Mouse (Mus musculus) myocyte (in vitro differentiated cells): ENCODE results near the gene Pdcd5. TPM values are rescaled to one million over a fixed set of nuclear protein-coding genes. Genes with fewer than 3 reads are reported as not detected.

Source experiments
- H3K27me3 ChIP-seq: one replicate; pipeline ENCODE4 v1.6.1; 2011; ENCODE audit not compliant: control insufficient read depth, insufficient read depth, insufficient read length
- H3K36me3 ChIP-seq: one replicate; pipeline ENCODE4 v1.6.1; 2011; ENCODE audit not compliant: control insufficient read depth, insufficient read depth
- H3K4me2 ChIP-seq: one replicate; pipeline ENCODE4 v1.6.1; 2011; ENCODE audit warnings: low read depth, control low read depth
- H3K4me3 ChIP-seq: one replicate; pipeline ENCODE4 v1.5.1; 2011; ENCODE audit warnings: mild to moderate bottlenecking, control low read depth, moderate library complexity
- H3K79me2 ChIP-seq: one replicate; pipeline ENCODE4 v1.6.1; 2011; ENCODE audit not compliant: control insufficient read depth, insufficient read depth
- H3ac ChIP-seq: one replicate; pipeline ENCODE4 v1.6.1; 2011; ENCODE audit not compliant: control insufficient read depth, insufficient read length
- CEBPB ChIP-seq: IDR thresholded peaks from 2 replicates; pipeline ENCODE4 v1.6.1; 2011; ENCODE audit warnings: mild to moderate bottlenecking, moderate library complexity; ENCODE audit not compliant: poor library complexity, insufficient read depth, severe bottlenecking
- E2F4 ChIP-seq: IDR thresholded peaks from one replicate; pipeline ENCODE4 v1.6.1; 2011; ENCODE audit warnings: mild to moderate bottlenecking, control low read depth, moderate library complexity; ENCODE audit not compliant: insufficient read depth
- MAX ChIP-seq: IDR thresholded peaks from one replicate; pipeline ENCODE4 v1.6.1; 2011; ENCODE audit warnings: low read depth, mild to moderate bottlenecking, control low read depth
- MYOD1 ChIP-seq, 3 experiments: IDR thresholded peaks; one replicate each; pipeline ENCODE4 v1.6.1; 2011; ENCODE audit warnings: control low read depth in 2 of 3, low read depth in 2 of 3, mild to moderate bottlenecking in 2 of 3, moderate library complexity in 1 of 3; ENCODE audit not compliant: insufficient read length in 2 of 3, control insufficient read depth in 1 of 3
- MYOG ChIP-seq, 3 experiments: IDR thresholded peaks; one replicate each; pipeline ENCODE4 v1.6.1; 2011; ENCODE audit warnings: control low read depth in 2 of 3, low read depth in 2 of 3, mild to moderate bottlenecking in 2 of 3; ENCODE audit not compliant: insufficient read length in 2 of 3, control insufficient read depth in 1 of 3, insufficient read depth in 1 of 3
- POLR2A ChIP-seq: IDR thresholded peaks from one replicate; pipeline ENCODE4 v1.6.1; 2011; ENCODE audit warnings: low read depth, mild to moderate bottlenecking, control low read depth, moderate library complexity; ENCODE audit not compliant: insufficient read length
- POLR2AphosphoS2 ChIP-seq: IDR thresholded peaks from one replicate; pipeline ENCODE4 v1.6.1; 2011; ENCODE audit warnings: low read depth, control low read depth; ENCODE audit not compliant: insufficient read length
- REST ChIP-seq: IDR thresholded peaks from one replicate; pipeline ENCODE4 v1.6.1; 2011; ENCODE audit warnings: mild to moderate bottlenecking, control low read depth, moderate library complexity; ENCODE audit not compliant: insufficient read depth, insufficient read length
- SRF ChIP-seq: IDR thresholded peaks from one replicate; pipeline ENCODE4 v1.6.1; 2011; ENCODE audit warnings: low read depth; ENCODE audit not compliant: control insufficient read depth, insufficient read length
- TCF12 ChIP-seq: IDR thresholded peaks from one replicate; pipeline ENCODE4 v1.6.1; 2011; ENCODE audit warnings: mild to moderate bottlenecking, control low read depth; ENCODE audit not compliant: poor library complexity, insufficient read depth, severe bottlenecking
- TCF3 ChIP-seq: IDR thresholded peaks from one replicate; pipeline ENCODE4 v1.6.1; 2011; ENCODE audit warnings: low read depth, control low read depth; ENCODE audit not compliant: insufficient read length
- USF1 ChIP-seq: IDR thresholded peaks from one replicate; pipeline ENCODE4 v1.6.1; 2011; ENCODE audit warnings: low read depth, mild to moderate bottlenecking, control low read depth, moderate library complexity
- polyA plus RNA-seq: library from polyadenylated mRNA; unstranded; fragments of >200 nt; fragmentation: generic; extraction: Trizol; gene quantifications from one replicate; pipeline ENCODE4 v1.2.1, GENCODE M21; 2012; ENCODE audit warnings: missing spikeins

The Pdcd5 gene
- polyA plus RNA-seq, 1 experiment = 160 TPM

DNA sequence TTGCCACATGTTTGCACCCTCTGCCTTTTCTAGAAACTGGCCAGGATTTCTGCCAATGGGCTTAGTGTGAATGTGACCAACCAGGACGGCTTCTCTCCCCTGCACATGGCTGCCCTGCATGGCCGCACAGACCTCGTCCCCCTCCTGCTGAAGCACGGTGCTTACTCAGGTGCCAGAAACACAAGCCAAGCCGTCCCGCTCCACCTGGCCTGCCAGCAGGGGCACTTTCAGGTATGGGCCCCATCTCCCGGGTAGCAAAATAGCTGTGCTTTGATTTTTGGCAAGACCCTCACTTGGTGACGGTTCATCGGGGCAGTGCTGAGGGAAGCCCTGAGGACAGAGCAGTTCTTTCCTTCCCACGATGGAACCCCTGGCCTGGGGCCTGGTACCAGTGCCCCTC is 19.9 kb downstream of the Pdcd5 start:
- Histone ChIP-seq H3ac (no peak overlapping the region), H3K79me2 (no peaks in the 10 kb centered on the region), H3K4me3 (no peak overlapping the region), H3K27me3 (no peaks in the 10 kb centered on the region), H3K4me2 (no peak overlapping the region), H3K36me3 (peaks cover 3% of the 10 kb centered on the region)
- TF ChIP-seq E2F4 = no peak
- TF ChIP-seq USF1 = no peak
- no peak for TF ChIP-seq MAX
- no peak for TF ChIP-seq MYOG (IDR thresholded peaks at IDR 0.05; ENCODE audit: control insufficient read depth in 1 of 3, insufficient read depth in 1 of 3, insufficient read length in 2 of 3, low read depth in 2 of 3)

DNA sequence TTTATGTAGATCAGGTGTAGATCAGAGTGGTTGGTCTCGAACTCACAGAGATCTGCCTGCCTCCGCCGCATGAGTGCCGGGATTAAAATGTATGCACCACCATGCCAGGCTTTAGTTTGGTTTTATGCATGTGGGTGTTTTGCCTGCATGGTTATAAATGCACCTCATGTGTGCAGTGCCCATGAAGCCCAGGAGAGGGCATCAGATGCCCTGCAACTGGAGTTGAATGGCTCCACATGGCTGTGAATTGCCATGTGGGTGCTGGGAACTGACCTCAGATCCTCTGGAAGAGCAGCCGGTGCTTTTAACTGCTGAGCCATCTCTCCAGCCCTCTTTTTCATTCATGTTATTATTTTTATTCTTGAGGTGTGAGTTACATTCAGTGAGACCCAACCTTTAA is 21.3 kb downstream of the Pdcd5 start:
- TF ChIP-seq TCF3 (no peak), MAX (no peak), POLR2AphosphoS2 (no peak), SRF (no peak), TCF12 (no peak), REST (no peak), MYOD1 (IDR thresholded peaks at IDR 0.05; ENCODE audit: control insufficient read depth in 1 of 3, insufficient read length in 2 of 3, low read depth in 2 of 3) (no peak), E2F4 (no peak), CEBPB (no peak), MYOG (IDR thresholded peaks at IDR 0.05; ENCODE audit: control insufficient read depth in 1 of 3, insufficient read depth in 1 of 3, insufficient read length in 2 of 3, low read depth in 2 of 3) (no peak), POLR2A (no peak), USF1 (no peak)
- peaks cover 3% of the 10 kb centered on the region for H3K36me3 ChIP-seq
- no peaks in the 10 kb centered on the region for H3K79me2 ChIP-seq
- H3K4me3 ChIP-seq = no peak overlapping the region
- H3K27me3 ChIP-seq = no peaks in the 10 kb centered on the region
- H3K4me2 ChIP-seq = no peak overlapping the region
- no peak overlapping the region for H3ac ChIP-seq

DNA sequence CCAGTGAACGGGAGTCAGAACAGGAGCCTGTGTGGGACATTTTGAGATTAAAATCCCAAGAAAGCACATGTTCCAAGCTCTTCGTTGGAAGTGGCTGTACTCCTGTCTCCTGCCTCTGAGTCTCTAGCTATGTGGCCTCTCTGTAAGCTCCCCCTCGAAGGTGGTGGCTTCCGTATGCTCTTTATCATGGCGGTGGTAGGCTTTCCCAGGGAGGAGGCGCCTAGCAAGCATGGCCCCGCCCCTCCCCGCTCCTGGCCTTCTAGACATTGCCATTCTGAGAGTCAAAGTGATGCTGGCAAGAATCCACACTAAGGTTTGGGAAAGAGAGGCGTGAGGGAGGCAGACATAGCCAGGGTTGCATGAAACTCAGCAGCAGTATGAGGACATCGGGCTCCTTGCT is 24.7 kb downstream of the Pdcd5 start:
- H3K4me3 ChIP-seq = no peak overlapping the region
- no peak overlapping the region for H3ac ChIP-seq
- no peak for TF ChIP-seq E2F4
- no peaks in the 10 kb centered on the region for H3K79me2 ChIP-seq
- H3K4me2 ChIP-seq = no peak overlapping the region
- H3K27me3 ChIP-seq = no peaks in the 10 kb centered on the region
- H3K36me3 ChIP-seq = peaks cover 3% of the 10 kb centered on the region

DNA sequence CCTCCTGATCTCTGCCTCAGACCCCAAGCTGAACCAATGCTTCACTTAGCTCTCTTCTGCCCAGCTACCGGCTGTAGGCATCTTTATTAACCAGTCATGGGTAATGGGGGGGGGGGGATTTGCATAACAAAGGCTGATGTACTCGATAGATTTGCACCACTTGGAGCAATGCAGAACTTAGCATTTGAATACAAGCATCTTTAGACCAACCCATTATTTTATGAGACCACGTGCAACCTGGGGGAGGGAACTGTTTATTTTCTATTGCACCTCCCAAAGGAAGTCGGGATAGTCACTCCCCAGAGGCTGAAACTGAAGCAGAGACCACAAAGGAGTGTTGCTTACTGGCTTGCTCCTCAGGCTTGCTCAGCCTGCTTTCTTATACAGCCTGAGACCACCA is 29.8 kb downstream of the Pdcd5 start:
- Histone ChIP-seq H3K4me3 (no peak overlapping the region), H3K36me3 (no peaks in the 10 kb centered on the region), H3K27me3 (no peaks in the 10 kb centered on the region), H3K4me2 (no peak overlapping the region), H3ac (no peak overlapping the region), H3K79me2 (no peaks in the 10 kb centered on the region)
- no peak for TF ChIP-seq USF1
- no peak for TF ChIP-seq MYOD1 (IDR thresholded peaks at IDR 0.05; ENCODE audit: control insufficient read depth in 1 of 3, insufficient read length in 2 of 3, low read depth in 2 of 3)
- no peak for TF ChIP-seq MYOG (IDR thresholded peaks at IDR 0.05; ENCODE audit: control insufficient read depth in 1 of 3, insufficient read depth in 1 of 3, insufficient read length in 2 of 3, low read depth in 2 of 3)
- no peak for TF ChIP-seq POLR2A
- no peak for TF ChIP-seq POLR2AphosphoS2
- TF ChIP-seq MAX = no peak
- TF ChIP-seq CEBPB = no peak
- TF ChIP-seq SRF = no peak
- TF ChIP-seq TCF3 = no peak
- TF ChIP-seq REST = no peak
- no peak for TF ChIP-seq TCF12
- TF ChIP-seq E2F4 = no peak

DNA sequence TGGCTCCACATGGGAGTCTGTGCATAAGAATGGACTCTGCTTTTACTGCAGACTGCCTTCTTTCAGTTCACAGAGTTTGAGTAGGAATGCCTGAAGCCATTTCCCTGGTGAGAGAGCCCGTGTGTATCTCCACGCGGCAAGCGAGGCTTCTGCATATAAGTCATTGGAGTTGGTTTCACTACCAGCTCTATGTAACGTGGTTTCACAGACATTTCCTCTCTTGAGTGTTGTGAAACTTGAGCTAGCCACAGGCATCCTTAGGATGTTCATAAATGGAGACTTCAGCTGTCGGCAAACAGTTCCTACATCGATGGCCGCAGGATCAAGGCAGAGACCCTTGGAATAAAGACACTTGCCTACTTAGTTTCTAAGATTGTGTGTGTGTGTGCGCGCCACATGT is 38.1 kb downstream of the Pdcd5 start:
- TF ChIP-seq TCF3 (no peak), USF1 (no peak), SRF (no peak), E2F4 (no peak), REST (no peak), POLR2A (no peak), POLR2AphosphoS2 (no peak), MYOD1 (IDR thresholded peaks at IDR 0.05; ENCODE audit: control insufficient read depth in 1 of 3, insufficient read length in 2 of 3, low read depth in 2 of 3) (no peak), MYOG (IDR thresholded peaks at IDR 0.05; ENCODE audit: control insufficient read depth in 1 of 3, insufficient read depth in 1 of 3, insufficient read length in 2 of 3, low read depth in 2 of 3) (no peak), MAX (no peak), TCF12 (no peak)
- Histone ChIP-seq H3K4me2 (no peak overlapping the region), H3K27me3 (no peaks in the 10 kb centered on the region), H3K36me3 (peaks cover 3% of the 10 kb centered on the region), H3ac (no peak overlapping the region), H3K4me3 (no peak overlapping the region), H3K79me2 (no peaks in the 10 kb centered on the region)
